In the genomic region with DNA sequence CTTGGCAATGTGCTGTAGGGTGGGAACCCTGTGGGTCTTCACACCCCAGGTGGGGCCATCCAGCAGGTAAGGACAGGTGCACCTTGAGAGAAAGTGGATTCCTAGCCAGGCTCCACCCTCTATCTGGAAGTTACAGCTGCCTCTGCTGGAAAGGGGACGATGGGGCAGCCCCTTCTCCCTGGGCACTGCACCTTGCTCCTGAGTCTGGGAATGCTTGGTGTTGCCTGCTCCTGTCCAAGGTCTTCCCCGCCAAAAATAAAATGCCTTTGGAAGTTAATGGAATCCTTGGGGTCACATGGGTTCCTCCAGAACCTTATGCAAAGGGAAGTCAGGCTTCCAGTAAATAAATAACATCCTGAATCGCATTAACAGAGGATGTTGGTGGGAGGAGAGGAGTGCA, we compare ENCODE assay signal across 11 mouse cellular contexts. TPM values are rescaled to one million over a fixed set of nuclear protein-coding genes. Genes with fewer than 3 reads are reported as not detected.
DNase-seq lines count a peak whose midpoint lies in the region; ATAC-seq lines count a peak whose summit lies in the region.
"Had no signal": no experiment of that assay in that cellular context is flagged by ENCODE, and none has a peak within 500 bp of the region (broad histone marks: within the 10 kb centered on the region; RNA-seq: fewer than 3 reads in every experiment).

No protein-coding gene starts in this region.

- peaks cover 15% of the 10 kb centered on the region for H3K27me3 ChIP-seq in heart, embryonic 16.5 days (ENCODE audit: control insufficient read depth, insufficient read depth, low read length)
- H3K27me3 ChIP-seq in embryonic facial prominence, embryonic 14.5 days (replicated peaks; ENCODE audit: control insufficient read depth, insufficient read depth, low read length) = peaks cover 18% of the 10 kb centered on the region
- H3K27me3 ChIP-seq in liver, embryonic 12.5 days (replicated peaks) = peaks cover 40% of the 10 kb centered on the region

- H3K9ac ChIP-seq in heart, embryonic 16.5 days (ENCODE audit: low read length) = no peak overlapping the region
- H3K9ac ChIP-seq in embryonic facial prominence, embryonic 14.5 days (ENCODE audit: low read depth, low read length) = no peak overlapping the region
- H3K9ac ChIP-seq in liver, embryonic 12.5 days = no peak overlapping the region
- H3K9ac ChIP-seq: liver, postnatal 0 days had no signal

- no peak overlapping the region for H3K27ac ChIP-seq in heart, embryonic 16.5 days (ENCODE audit: low read length)
- no peak overlapping the region for H3K27ac ChIP-seq in brown adipose tissue, adult 24 weeks (replicated peaks; ENCODE audit: low read depth, low read length)
- H3K27ac ChIP-seq in embryonic facial prominence, embryonic 14.5 days (replicated peaks; ENCODE audit: low read depth, low read length) = no peak overlapping the region
- H3K27ac ChIP-seq in liver, embryonic 12.5 days = no peak overlapping the region

- WGBS in heart, embryonic 16.5 days = 59% methylated on average over 3 of the region's 3 CpGs
- WGBS in embryonic facial prominence, embryonic 14.5 days = 47% methylated on average over 3 of the region's 3 CpGs
- 40% methylated on average over 3 of the region's 3 CpGs for WGBS in liver, embryonic 12.5 days (ENCODE audit: insufficient replicate concordance)

- no peak for DNase-seq in heart, adult 8-10 months (ENCODE audit: low spot score)
- DNase-seq in embryonic facial prominence, embryonic 14.5 days (ENCODE audit: low spot score) = no peak
- DNase-seq in kidney, postnatal 25 days = peak; percentile 56 to 82
- DNase-seq in thymus, adult 18-20 months = no peak
- DNase-seq: layer of hippocampus, adult 9-11 months; liver, postnatal 0 days; thymus, postnatal 25 days had no signal

- ATAC-seq in heart, embryonic 16.5 days (replicated peaks; ENCODE audit: extremely low read depth, insufficient read depth, low FRiP score) = no peak
- no peak for ATAC-seq in embryonic facial prominence, embryonic 14.5 days (ENCODE audit: low read depth)
- no peak for ATAC-seq in monocyte, adult 5-6 weeks (replicated peaks; ENCODE audit: insufficient number of reproducible peaks, low FRiP score, low TSS enrichment, poor library complexity, severe bottlenecking)
- no peak for ATAC-seq in liver, embryonic 12.5 days
- ATAC-seq: liver, postnatal 0 days had no signal

- H3K36me3 ChIP-seq in heart, embryonic 16.5 days (ENCODE audit: control insufficient read depth, insufficient read depth) = no peaks in the 10 kb centered on the region
- no peaks in the 10 kb centered on the region for H3K36me3 ChIP-seq in embryonic facial prominence, embryonic 14.5 days (ENCODE audit: control insufficient read depth, insufficient read depth, low read length)
- H3K36me3 ChIP-seq in liver, embryonic 12.5 days = no peaks in the 10 kb centered on the region

- peak overlapping the region; percentile 98; the same call in 1 of the 2 replicates for H3K4me2 ChIP-seq in heart, embryonic 16.5 days (ENCODE audit: low read depth, low read length)
- H3K4me2 ChIP-seq in embryonic facial prominence, embryonic 14.5 days (ENCODE audit: low read depth, low read length) = peak overlapping the region; percentile 95; the same call in 1 of the 2 replicates
- H3K4me2 ChIP-seq in liver, embryonic 12.5 days = no peak overlapping the region

- 0 out of 2 replicates have a peak, but pooled peaks cover under 1% of the 10 kb centered on the region for H3K9me3 ChIP-seq in heart, embryonic 16.5 days (replicated peaks; ENCODE audit: control insufficient read depth, low read length)
- H3K9me3 ChIP-seq in embryonic facial prominence, embryonic 14.5 days (ENCODE audit: control insufficient read depth, low read length) = no peaks in the 10 kb centered on the region
- H3K9me3 ChIP-seq in liver, embryonic 12.5 days (replicated peaks) = no peaks in the 10 kb centered on the region

- H3K4me1 ChIP-seq in heart, embryonic 16.5 days (ENCODE audit: control insufficient read depth, insufficient read depth, low read length) = no peaks in the 10 kb centered on the region; the same call in 1 of the 2 replicates
- peaks cover 11% of the 10 kb centered on the region; the same call in 1 of the 2 replicates for H3K4me1 ChIP-seq in brown adipose tissue, adult 24 weeks (ENCODE audit: control insufficient read depth, insufficient read depth, insufficient read length, low read length)
- H3K4me1 ChIP-seq in embryonic facial prominence, embryonic 14.5 days (ENCODE audit: control insufficient read depth, insufficient read depth, low read length) = peaks cover 4% of the 10 kb centered on the region; the same call in 1 of the 2 replicates
- H3K4me1 ChIP-seq in liver, embryonic 12.5 days = no peaks in the 10 kb centered on the region

- no peak overlapping the region for H3K4me3 ChIP-seq in heart, embryonic 16.5 days (ENCODE audit: low read length)
- peak overlapping the region; percentile 59; the same call in 1 of the 2 replicates for H3K4me3 ChIP-seq in brown adipose tissue, adult 24 weeks (ENCODE audit: insufficient read depth, low read depth, low read length)
- H3K4me3 ChIP-seq in embryonic facial prominence, embryonic 14.5 days (ENCODE audit: low read depth, low read length) = peak overlapping the region; percentile 64; the same call in 1 of the 2 replicates
- no peak overlapping the region for H3K4me3 ChIP-seq in liver, embryonic 12.5 days

RNA-seq across cellular contexts. Expression of a gene that starts 1.3 kb away (rescaled TPM):
- 4.9 and 5.6 TPM in 2 replicates for polyA plus RNA-seq in heart, embryonic 16.5 days (2015; fragmentation: Nextera tagmentation; extraction: Ambion mirVana)
- 1 to 10 TPM; 1.7 to 4.1 (median 2.4) TPM for total RNA-seq in heart, adult 8-10 months (2022)
- polyA plus RNA-seq in brown adipose tissue, adult 24 weeks (2012; ENCODE audit: insufficient read depth, insufficient read length, missing spikeins) = 1.6 and 3.2 TPM in 2 replicates
- 1.2 and 2.5 TPM in 2 replicates for polyA plus RNA-seq in embryonic facial prominence, embryonic 14.5 days (2014; fragmentation: Nextera tagmentation; extraction: Ambion mirVana)
- not detected in 3 replicates for total RNA-seq in monocyte, adult 5-6 weeks (2017)
- polyA plus RNA-seq in liver, embryonic 12.5 days (2016; fragmentation: Nextera tagmentation; extraction: Ambion mirVana) = 0.04 and 0.06 TPM in 2 replicates

Comparison
In these comparisons a context has a peak if more than half of its experiments do, and no peak if none do; other contexts are left out.
1. H3K4me3 ChIP-seq: peak in brown adipose tissue, adult 24 weeks (single experiment) and embryonic facial prominence, embryonic 14.5 days (single experiment); none in heart, embryonic 16.5 days (single experiment) and liver, embryonic 12.5 days (single experiment).
2. DNase-seq: peak in kidney, postnatal 25 days (2 of 2); none in heart, adult 8-10 months (single experiment), embryonic facial prominence, embryonic 14.5 days (single experiment) and thymus, adult 18-20 months (0 of 2).